Mouse (Mus musculus): ENCODE measurements at regions not wholly inside any gene's neighbourhood (a gene's known extent, or its start where the extent isn't known, plus 50 kb on each side); places are given as distances from the start of the nearest gene placed in this dataset.

DNA sequence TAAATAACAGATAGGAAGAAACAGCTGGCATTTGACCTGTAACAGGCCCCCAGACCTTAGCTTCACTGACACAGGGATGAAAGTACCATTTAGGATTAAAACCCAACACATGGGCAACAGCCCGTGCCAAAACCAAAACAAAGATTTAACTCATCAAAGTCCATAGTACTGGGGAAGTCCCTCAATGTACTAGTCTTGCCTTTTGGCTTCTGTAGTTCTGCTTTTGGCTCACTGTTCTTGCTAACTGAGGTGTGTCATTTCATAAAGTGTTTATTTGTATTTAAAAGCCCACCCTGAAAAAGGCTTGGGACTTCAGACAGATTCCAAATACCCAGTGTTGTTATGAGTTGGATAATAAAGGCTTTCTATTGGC is 112.0 kb upstream of the Ccser1 start:
- H3K4me1 ChIP-seq (replicated peaks; ENCODE audit: low read depth, low read length), result no peaks in the 10 kb centered on the region
- H3K4me3 ChIP-seq (replicated peaks; ENCODE audit: low read length), result no peak overlapping the region
- no peaks in the 10 kb centered on the region for H3K27me3 ChIP-seq (ENCODE audit: insufficient read depth, low read length)
- TF ChIP-seq POU5F1 (IDR thresholded peaks at IDR 0.05; ENCODE audit: borderline replicate concordance, low read length), result no peak
- no peak for TF ChIP-seq CTCF (conservative IDR thresholded peaks at IDR 0.05; ENCODE audit: low read length)
- TF ChIP-seq NANOG (IDR thresholded peaks at IDR 0.05; ENCODE audit: borderline replicate concordance, low read length), result no peak
- H3K9me3 ChIP-seq (ENCODE audit: low read length), result no peaks in the 10 kb centered on the region
- H3K36me3 ChIP-seq (ENCODE audit: insufficient read depth, low read length), result no peaks in the 10 kb centered on the region

GRCm38 (mm10) chr6:61073267-61073666 is 106.9 kb upstream of the Ccser1 start:
- no peak overlapping the region for H3K4me3 ChIP-seq (replicated peaks; ENCODE audit: low read length)
- H3K4me1 ChIP-seq (replicated peaks; ENCODE audit: low read depth, low read length), result peaks cover 12% of the 10 kb centered on the region
- H3K9me3 ChIP-seq (ENCODE audit: low read length), result no peaks in the 10 kb centered on the region
- no peaks in the 10 kb centered on the region for H3K36me3 ChIP-seq (ENCODE audit: insufficient read depth, low read length)
- no peaks in the 10 kb centered on the region for H3K27me3 ChIP-seq (ENCODE audit: insufficient read depth, low read length)
- no peak for TF ChIP-seq CTCF (conservative IDR thresholded peaks at IDR 0.05; ENCODE audit: low read length)
- TF ChIP-seq POU5F1 (IDR thresholded peaks at IDR 0.05; ENCODE audit: borderline replicate concordance, low read length), result no peak
- no peak for TF ChIP-seq NANOG (IDR thresholded peaks at IDR 0.05; ENCODE audit: borderline replicate concordance, low read length)

GRCm38 (mm10) chr6:61073794-61074193 is 106.3 kb upstream of the Ccser1 start:
- Histone ChIP-seq H3K36me3 (ENCODE audit: insufficient read depth, low read length) (no peaks in the 10 kb centered on the region), H3K9me3 (ENCODE audit: low read length) (no peaks in the 10 kb centered on the region), H3K27me3 (ENCODE audit: insufficient read depth, low read length) (no peaks in the 10 kb centered on the region), H3K4me1 (replicated peaks; ENCODE audit: low read depth, low read length) (peaks cover 12% of the 10 kb centered on the region), H3K4me3 (replicated peaks; ENCODE audit: low read length) (no peak overlapping the region)
- TF ChIP-seq CTCF (conservative IDR thresholded peaks at IDR 0.05; ENCODE audit: low read length) (no peak), NANOG (IDR thresholded peaks at IDR 0.05; ENCODE audit: borderline replicate concordance, low read length) (no peak), POU5F1 (IDR thresholded peaks at IDR 0.05; ENCODE audit: borderline replicate concordance, low read length) (no peak)

DNA sequence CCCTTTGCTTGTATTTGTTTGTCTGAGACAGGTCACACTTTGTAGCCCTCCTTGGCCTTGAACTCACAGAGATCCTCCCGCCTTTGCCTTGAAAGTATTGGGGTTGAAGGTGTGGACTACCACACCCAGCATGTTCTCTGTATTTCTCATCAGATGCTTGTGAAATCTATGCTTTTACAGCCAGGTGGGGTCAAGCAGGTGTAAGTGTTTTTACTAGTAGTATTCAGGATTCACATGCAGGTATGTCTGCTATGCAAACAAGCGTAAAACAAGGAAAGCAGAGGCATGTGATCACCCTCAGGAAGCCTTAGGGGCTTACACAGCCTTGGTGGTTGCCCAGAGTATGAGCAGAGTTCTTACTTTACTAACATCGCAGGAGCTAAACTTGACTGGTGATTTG is 105.4 kb upstream of the Ccser1 start:
- Histone ChIP-seq H3K36me3 (ENCODE audit: insufficient read depth, low read length) (no peaks in the 10 kb centered on the region), H3K4me3 (replicated peaks; ENCODE audit: low read length) (no peak overlapping the region), H3K9me3 (ENCODE audit: low read length) (no peaks in the 10 kb centered on the region), H3K4me1 (replicated peaks; ENCODE audit: low read depth, low read length) (peaks cover 14% of the 10 kb centered on the region), H3K27me3 (ENCODE audit: insufficient read depth, low read length) (no peaks in the 10 kb centered on the region)
- TF ChIP-seq NANOG (IDR thresholded peaks at IDR 0.05; ENCODE audit: borderline replicate concordance, low read length), result no peak
- TF ChIP-seq CTCF (conservative IDR thresholded peaks at IDR 0.05; ENCODE audit: low read length), result no peak
- TF ChIP-seq POU5F1 (IDR thresholded peaks at IDR 0.05; ENCODE audit: borderline replicate concordance, low read length), result no peak

DNA sequence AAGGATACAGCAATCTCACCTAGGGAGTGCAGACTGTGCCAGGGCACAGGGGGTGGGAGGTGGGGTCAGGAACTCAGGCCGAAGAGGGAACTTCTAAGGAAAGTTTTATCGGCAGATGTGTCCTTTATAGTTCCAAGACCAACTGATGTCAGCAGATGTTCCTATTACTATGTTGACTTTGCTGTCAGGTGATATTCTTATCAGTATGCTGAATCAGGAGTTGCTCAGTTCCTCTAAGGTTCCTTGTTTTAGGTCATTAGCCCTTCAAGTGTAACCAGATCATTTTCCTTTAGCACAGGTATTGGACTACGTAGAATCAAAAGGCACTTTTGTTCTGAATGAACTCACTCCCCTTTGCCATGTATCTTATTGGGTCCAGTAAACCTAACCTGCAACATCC is 101.6 kb upstream of the Ccser1 start:
- Histone ChIP-seq H3K9me3 (ENCODE audit: low read length) (no peaks in the 10 kb centered on the region), H3K4me3 (replicated peaks; ENCODE audit: low read length) (no peak overlapping the region), H3K4me1 (replicated peaks; ENCODE audit: low read depth, low read length) (peaks cover 26% of the 10 kb centered on the region), H3K27me3 (ENCODE audit: insufficient read depth, low read length) (no peaks in the 10 kb centered on the region), H3K36me3 (ENCODE audit: insufficient read depth, low read length) (no peaks in the 10 kb centered on the region)
- TF ChIP-seq CTCF (conservative IDR thresholded peaks at IDR 0.05; ENCODE audit: low read length) (no peak), NANOG (IDR thresholded peaks at IDR 0.05; ENCODE audit: borderline replicate concordance, low read length) (no peak), POU5F1 (IDR thresholded peaks at IDR 0.05; ENCODE audit: borderline replicate concordance, low read length) (no peak)

GRCm38 (mm10) chr6:61080661-61081060 is 99.5 kb upstream of the Ccser1 start:
- no peak overlapping the region for H3K4me3 ChIP-seq (replicated peaks; ENCODE audit: low read length)
- H3K9me3 ChIP-seq (ENCODE audit: low read length), result no peaks in the 10 kb centered on the region
- no peaks in the 10 kb centered on the region for H3K27me3 ChIP-seq (ENCODE audit: insufficient read depth, low read length)
- TF ChIP-seq POU5F1 (IDR thresholded peaks at IDR 0.05; ENCODE audit: borderline replicate concordance, low read length), result no peak
- H3K4me1 ChIP-seq (replicated peaks; ENCODE audit: low read depth, low read length), result peaks cover 15% of the 10 kb centered on the region
- no peaks in the 10 kb centered on the region for H3K36me3 ChIP-seq (ENCODE audit: insufficient read depth, low read length)

GRCm38 (mm10) chr6:61083346-61083745 is 96.8 kb upstream of the Ccser1 start:
- TF ChIP-seq POU5F1 (IDR thresholded peaks at IDR 0.05; ENCODE audit: borderline replicate concordance, low read length) (no peak), NANOG (IDR thresholded peaks at IDR 0.05; ENCODE audit: borderline replicate concordance, low read length) (no peak), CTCF (conservative IDR thresholded peaks at IDR 0.05; ENCODE audit: low read length) (no peak)
- H3K36me3 ChIP-seq (ENCODE audit: insufficient read depth, low read length), result no peaks in the 10 kb centered on the region

GRCm38 (mm10) chr6:61099348-61099981 is 80.7 kb upstream of the Ccser1 start:
- no peaks in the 10 kb centered on the region for H3K27me3 ChIP-seq (ENCODE audit: insufficient read depth, low read length)
- H3K4me1 ChIP-seq (replicated peaks; ENCODE audit: low read depth, low read length), result peaks cover 15% of the 10 kb centered on the region
- no peaks in the 10 kb centered on the region for H3K9me3 ChIP-seq (ENCODE audit: low read length)
- H3K4me3 ChIP-seq (replicated peaks; ENCODE audit: low read length), result no peak overlapping the region
- no peak for TF ChIP-seq POU5F1 (IDR thresholded peaks at IDR 0.05; ENCODE audit: borderline replicate concordance, low read length)
- H3K36me3 ChIP-seq (ENCODE audit: insufficient read depth, low read length), result no peaks in the 10 kb centered on the region

More at GRCm38 (mm10) chr6:61083346-61083745, 96.8 kb upstream of the Ccser1 start:
- H3K4me3 ChIP-seq (replicated peaks; ENCODE audit: low read length), result no peak overlapping the region
- H3K27me3 ChIP-seq (ENCODE audit: insufficient read depth, low read length), result no peaks in the 10 kb centered on the region
- peaks cover 8% of the 10 kb centered on the region; the same call in 1 of the 2 replicates for H3K9me3 ChIP-seq (ENCODE audit: low read length)
- H3K4me1 ChIP-seq (replicated peaks; ENCODE audit: low read depth, low read length), result peaks cover 15% of the 10 kb centered on the region

- no peak for TF ChIP-seq POU5F1 (IDR thresholded peaks at IDR 0.05; ENCODE audit: borderline replicate concordance, low read length)
- TF ChIP-seq CTCF (conservative IDR thresholded peaks at IDR 0.05; ENCODE audit: low read length), result no peak
- TF ChIP-seq NANOG (IDR thresholded peaks at IDR 0.05; ENCODE audit: borderline replicate concordance, low read length), result no peak
- H3K36me3 ChIP-seq (ENCODE audit: insufficient read depth, low read length), result no peaks in the 10 kb centered on the region
- H3K9me3 ChIP-seq (ENCODE audit: low read length), result no peaks in the 10 kb centered on the region
- no peak overlapping the region for H3K4me3 ChIP-seq (replicated peaks; ENCODE audit: low read length)
- H3K4me1 ChIP-seq (replicated peaks; ENCODE audit: low read depth, low read length), result peaks cover 15% of the 10 kb centered on the region
- H3K27me3 ChIP-seq (ENCODE audit: insufficient read depth, low read length), result no peaks in the 10 kb centered on the region
These were observed 80.2 kb upstream of the Ccser1 start for GRCm38 (mm10) chr6:61099982-61100365.
